Mouse (Mus musculus): Measurements from ENCODE around the gene Pcdh15. TPM values are rescaled to one million over a fixed set of nuclear protein-coding genes. Genes with fewer than 3 reads are reported as not detected.

Gene Pcdh15
- 1 to 10 TPM in 1 of 2 experiments, under 1 TPM in 1; 0.57 to 5.0 TPM for polyA plus RNA-seq (2017; shearing (Covaris generic))

GRCm38 (mm10) chr10:73098966-73099845, at the start of gene Pcdh15:
Gene Pcdh15 (plus strand): TSS chr10:73099342.

Data from inflammation-experienced regulatory T-cells (primary cell).